Mouse (Mus musculus) ZHBTc4 (cell line): ENCODE results near the gene Prr12.
A peak's percentile ranks its signal among the peaks of the same experiment; 100 is the strongest.

ENCODE experiments used
- DNase-seq: peaks from one replicate; pipeline ENCODE4 v3.0.0-alpha.2; 2011; ENCODE audit warnings: low read depth, low spot score

Gene Prr12

DNA sequence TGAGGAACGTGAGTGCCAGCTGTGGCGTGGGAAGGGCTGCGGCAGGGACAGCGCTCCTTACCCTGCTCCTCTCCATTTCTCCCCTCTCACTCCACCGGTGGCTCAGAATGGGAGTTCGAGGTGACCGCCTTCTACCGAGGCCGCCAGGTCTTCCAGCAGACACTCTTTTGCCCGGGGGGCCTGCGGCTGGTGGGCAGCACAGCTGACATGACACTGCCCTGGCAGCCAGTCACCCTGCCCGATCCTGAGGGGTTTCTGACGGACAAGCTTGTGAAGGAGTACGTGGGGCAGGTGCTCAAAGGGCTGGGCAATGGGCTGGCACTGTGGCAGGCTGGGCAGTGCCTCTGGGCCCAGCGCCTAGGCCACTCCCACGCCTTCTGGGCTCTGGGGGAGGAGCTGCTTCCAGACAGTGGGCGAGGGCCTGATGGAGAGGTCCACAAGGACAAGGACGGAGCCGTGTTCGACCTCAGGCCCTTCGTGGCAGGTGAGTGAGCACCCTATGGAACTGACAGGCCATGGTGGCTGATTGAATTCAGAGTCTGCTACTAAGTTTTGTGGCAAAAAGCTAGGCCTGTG lies 52.1 kb downstream of the Prr12 start:
- DNase-seq = no peak

GRCm38 (mm10) chr7:44999753-45000152 lies 52.9 kb downstream of the Prr12 start:
- no peak for DNase-seq

DNA sequence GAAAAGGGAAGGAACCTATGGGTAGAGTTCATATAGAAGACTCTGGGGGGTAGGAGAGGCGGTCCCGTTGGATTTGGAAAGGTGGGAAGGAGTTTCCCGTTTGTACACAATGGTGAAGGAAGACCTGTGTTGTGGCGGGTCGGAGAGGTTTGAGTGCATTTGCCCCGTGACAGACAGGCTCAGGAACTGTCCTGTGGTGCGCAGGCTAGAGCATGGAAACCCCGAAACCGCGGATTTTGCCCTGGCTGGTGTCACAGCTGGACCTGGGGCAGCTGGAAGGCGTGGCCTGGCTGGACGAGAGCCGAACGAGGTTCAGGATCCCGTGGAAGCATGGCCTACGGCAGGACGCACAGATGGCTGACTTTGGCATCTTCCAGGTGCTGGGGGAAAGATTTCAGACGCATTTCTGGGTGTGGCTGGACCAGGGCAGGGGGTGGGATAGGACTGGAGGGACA lies 54.2 kb downstream of the Prr12 start, which contains the start of gene Bcl2l12:
Gene Bcl2l12 (minus strand): TSS at position 212 of the 455 bp plus-strand sequence.
- DNase-seq = no peak

GRCm38 (mm10) chr7:44997940-44998428 lies 54.7 kb downstream of the Prr12 start:
- no peak for DNase-seq

DNA sequence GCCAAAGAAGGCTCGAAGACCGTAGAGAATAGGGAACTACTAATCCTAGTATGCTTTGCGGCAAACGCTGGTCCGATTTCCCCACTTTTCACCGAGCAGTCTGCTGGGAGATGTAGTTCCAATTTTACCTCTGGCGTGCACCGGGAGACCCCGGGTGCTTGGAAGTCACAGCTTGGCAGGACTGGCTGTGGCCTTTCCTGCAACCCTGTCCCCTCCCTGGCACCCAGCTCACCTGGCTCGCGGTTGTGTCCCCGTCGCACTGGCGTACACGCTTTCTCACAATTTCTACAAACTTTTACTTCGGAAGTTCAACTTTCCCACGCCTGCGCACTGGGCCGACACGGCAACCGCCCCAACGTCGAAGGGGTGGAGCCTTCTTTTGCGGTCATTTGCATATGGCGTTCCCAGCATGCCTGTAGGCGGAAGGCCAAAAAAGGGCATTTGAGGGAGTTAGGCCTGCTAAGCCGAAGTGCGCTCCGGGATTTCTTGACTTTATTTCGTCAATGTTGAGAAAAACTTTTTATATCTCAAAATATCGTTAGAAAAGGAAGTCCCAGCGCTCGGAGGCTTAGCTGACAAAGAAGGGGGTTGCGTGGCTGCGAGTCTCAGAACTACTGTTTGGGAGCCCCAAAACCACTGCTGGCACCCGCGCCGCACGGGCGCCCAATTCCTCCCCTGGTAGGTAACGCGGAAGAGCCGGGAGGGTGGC lies 55.3 kb downstream of the Prr12 start, which contains the start of gene Irf3:
Gene Irf3 (plus strand): TSS at position 418 of the 709 bp plus-strand sequence.
- peak; percentile 96 for DNase-seq

- no peak for DNase-seq
Observed at GRCm38 (mm10) chr7:44996672-44997071, 56.0 kb downstream of the Prr12 start.

DNA sequence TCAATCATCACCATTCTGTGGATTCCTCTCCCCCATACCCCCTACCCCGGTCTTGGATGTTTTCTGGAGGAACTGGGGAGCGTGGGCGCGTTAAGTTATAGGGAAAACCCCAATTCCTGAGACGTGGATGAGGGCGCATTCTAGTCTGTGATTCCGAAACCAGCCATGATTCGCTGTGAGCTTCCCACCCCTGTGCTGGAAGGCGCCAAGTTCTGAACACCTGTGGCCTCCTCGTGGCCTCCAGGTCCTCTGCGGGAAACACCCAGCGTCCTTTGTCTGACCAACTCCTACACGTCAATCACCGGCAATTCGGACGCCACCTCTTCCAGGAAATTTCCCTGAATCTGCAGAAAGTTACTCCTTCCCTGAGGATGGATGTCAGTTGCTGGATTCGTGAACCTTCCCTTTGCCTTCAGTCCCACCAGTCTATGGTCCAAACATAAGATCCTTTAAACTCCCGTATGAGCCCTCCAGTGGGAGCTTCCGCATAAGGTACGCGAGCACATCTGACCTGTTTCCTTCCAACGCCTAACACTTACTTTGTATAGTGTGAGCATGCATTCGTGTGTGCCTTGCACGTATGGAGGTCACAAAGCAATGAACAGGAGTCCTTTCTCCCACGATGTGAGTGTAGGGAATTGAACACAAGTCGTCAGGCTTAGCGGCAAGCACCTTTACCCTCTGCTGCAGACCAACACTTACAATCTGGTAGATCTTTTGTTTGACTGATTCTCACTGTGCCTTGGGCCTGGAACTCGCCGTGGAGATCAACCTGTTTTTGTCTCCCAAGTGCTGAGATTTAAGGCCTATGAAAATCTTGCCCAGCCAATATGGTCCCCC lies 65.6 kb downstream of the Prr12 start:
- DNase-seq = no peak

DNA sequence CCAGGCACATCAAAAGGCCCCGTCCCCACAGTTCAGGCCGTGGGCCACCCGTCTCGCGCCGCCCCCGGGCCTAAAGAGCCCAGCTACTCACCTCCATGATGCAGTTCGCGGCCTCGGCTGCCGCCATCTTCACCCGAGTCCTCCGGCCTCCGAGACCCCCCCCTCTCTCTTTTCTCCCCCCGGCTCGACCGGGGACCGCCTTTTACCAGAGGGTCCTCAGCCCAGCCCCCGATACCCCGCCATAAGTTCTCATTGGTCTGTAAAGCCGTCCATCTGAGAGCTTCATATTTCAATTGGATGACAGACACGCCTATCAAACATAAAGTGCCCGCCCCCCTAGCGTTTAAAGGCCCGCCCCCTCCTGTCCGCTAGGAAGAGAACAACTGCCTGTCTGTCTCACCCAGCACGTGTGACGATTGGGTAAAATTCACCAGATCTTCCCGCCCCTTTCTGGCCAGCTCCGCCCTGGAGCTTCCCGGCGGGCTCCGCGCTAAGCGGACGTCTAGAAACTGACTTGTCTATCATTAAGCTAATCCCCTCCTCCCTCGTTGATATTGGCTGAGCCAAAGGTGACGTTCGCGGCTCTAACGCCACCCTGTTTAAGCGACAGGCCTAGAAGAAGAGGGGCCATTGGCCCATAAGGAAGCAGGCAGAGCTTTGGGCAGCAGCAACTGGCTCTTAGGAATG lies 66.3 kb downstream of the Prr12 start, which contains the start of gene Prmt1:
Gene Prmt1 (minus strand): TSS at position 377 of the 687 bp plus-strand sequence.
- DNase-seq = peak; percentile 100

DNA sequence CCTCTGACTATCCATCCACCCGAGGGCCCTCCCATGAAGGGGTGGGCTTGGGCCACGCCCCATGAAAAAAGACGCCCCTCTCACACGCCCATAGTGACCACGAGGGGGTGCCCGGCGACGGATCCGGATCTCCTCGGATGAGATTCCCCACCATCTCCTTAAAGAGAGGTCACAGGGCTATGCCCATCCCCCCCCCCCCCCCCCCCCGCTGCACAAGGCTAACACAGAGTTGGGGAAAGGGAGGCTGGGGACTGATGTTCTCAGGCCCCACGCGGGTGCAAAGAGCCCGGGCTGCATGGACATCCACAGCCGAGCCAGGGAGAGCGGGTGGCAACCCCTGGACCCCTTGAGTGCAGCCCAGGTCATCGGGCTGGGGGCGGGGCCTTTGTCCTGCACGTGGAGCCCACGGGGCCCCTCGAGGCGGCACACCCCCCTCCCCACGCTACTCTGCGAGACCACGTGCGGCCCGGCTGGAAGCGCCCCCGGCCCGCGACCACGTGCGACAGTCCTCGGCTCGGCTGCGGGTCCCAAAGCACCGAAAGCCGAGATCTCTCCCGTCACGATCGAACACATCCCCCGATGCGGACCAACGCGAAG lies 67.0 kb downstream of the Prr12 start:
- peak; percentile 91 for DNase-seq

GRCm38 (mm10) chr7:44984833-44985164 lies 67.9 kb downstream of the Prr12 start:
- DNase-seq = no peak

DNA sequence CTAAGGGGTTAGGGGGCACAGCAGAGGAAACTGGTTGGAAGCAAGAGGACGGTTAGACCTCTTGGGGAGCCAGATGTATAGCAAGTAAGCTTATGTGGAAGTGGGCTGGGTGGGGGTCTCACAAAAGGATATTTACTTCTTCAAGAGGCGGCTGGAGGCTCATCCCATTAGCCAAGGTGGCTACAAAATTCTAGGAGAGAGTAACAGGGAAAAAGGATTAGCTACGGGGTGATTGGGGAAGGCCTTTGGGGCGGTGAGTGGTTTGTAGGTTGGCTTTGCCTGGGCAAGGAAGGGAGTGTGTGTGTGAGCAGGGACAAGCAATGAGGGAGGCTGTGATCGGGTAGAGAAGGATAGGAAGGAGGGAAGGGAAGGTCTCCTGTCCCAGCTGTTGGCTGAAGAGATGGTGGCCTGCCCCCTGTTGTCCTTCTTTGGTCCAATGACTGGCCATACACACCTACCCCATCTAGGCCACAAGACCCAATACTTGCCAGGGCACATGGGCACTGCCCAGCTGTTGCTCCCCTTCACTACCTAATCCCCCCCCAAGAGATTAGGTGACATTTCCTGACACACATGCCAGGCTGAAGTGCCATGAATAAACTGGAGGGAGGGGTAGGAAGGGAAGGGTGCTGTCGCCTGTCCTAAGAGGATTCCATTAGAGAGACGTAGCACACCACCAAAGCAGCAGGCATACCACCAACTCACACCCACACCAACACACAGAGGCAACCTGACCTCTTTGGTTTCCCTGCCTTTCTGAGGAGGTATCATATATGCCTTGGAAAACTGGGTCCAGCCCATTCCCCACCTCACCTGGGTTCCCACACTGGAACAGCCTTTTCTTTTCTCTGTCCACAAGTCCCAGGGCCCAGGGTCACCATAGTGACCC lies 68.5 kb downstream of the Prr12 start:
- no peak for DNase-seq

DNA sequence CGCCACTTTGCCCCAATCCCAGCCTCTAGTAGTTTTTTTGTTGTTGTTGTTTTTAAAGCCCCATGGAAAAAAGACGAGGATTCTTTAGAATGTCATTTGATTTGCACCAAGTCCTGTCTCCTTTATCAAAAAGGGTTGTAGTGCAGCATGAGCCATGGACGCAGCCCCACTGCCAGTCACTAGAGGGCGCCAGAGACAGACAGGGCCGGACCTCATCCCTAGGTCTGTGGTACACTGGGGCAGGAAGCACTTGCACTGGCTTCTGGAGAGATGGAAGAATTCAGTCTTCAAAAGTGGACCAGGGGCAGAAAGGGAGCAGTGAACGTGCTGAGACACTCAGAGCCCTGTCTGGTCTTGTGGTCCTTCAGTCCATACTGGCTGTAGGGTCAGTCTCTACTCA lies 69.6 kb downstream of the Prr12 start:
- peak; percentile 91 for DNase-seq

- no peak for DNase-seq
Observed at GRCm38 (mm10) chr7:44981539-44981938, 71.1 kb downstream of the Prr12 start.

DNA sequence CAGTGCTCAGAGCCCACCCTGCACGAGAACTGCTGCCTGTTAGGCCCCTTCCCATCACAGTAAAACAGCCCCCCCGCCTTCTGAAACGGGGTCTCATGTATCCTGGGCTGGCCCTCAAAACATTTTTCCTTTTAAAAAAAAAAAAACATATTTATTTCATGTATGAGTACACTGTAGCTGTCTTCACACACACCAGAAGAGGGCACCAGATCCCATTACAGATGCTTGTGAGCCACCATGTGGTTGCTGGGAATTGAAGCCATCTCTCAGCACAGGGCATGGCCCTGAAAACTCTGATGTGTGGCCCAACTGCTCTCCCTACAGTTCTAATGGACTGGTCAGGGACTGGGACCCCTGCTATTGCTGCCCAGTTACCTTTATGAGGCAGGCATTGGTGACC lies 74.4 kb downstream of the Prr12 start:
- no peak for DNase-seq
